Mouse (Mus musculus) forebrain, postnatal 0 days (tissue): ENCODE measurements around the gene Dhx16. TPM values are rescaled to one million over a fixed set of nuclear protein-coding genes. Genes with fewer than 3 reads are reported as not detected.
A peak's percentile ranks its signal among the peaks of the same experiment; 100 is the strongest.

Experiments used
- ATAC-seq: fragments of 200-750 bp; cut with Nextera tagmentation; 2 replicates; pipeline ENCODE4 v1.8.0; 2017; ENCODE audit warnings: mild to moderate bottlenecking, moderate library complexity
- DNase-seq: peaks from one replicate; pipeline ENCODE4 v3.0.0-alpha.2; 2015
- H3K27ac ChIP-seq: fragments of 300-500 bp; sonication (generic); 2 replicates; pipeline ENCODE4 v1.5.1; 2014; ENCODE audit warnings: low read depth, mild to moderate bottlenecking, antibody characterized with exemption, low read length, moderate library complexity, mixed read lengths
- H3K27me3 ChIP-seq: fragments of 300-500 bp; sonication (generic); 2 replicates; pipeline ENCODE4 v1.6.1; 2014; ENCODE audit warnings: mild to moderate bottlenecking, low read length, mixed read lengths; ENCODE audit not compliant: insufficient read depth
- H3K36me3 ChIP-seq: fragments of 300-500 bp; sonication (generic); 2 replicates; pipeline ENCODE4 v1.6.1; 2014; ENCODE audit warnings: mild to moderate bottlenecking, moderate library complexity; ENCODE audit not compliant: insufficient read depth
- H3K4me1 ChIP-seq: fragments of 300-500 bp; sonication (generic); 2 replicates; pipeline ENCODE4 v1.6.1; 2014; ENCODE audit warnings: antibody characterized with exemption; ENCODE audit not compliant: insufficient read depth
- H3K4me2 ChIP-seq: fragments of 300-500 bp; sonication (generic); 2 replicates; pipeline ENCODE4 v1.6.1; 2014; ENCODE audit warnings: low read depth, mild to moderate bottlenecking, moderate library complexity
- H3K4me3 ChIP-seq: fragments of 300-500 bp; sonication (generic); 2 replicates; pipeline ENCODE4 v1.5.1; 2014; ENCODE audit warnings: low read depth, low read length, mixed read lengths
- H3K9ac ChIP-seq: fragments of 300-500 bp; sonication (generic); 2 replicates; pipeline ENCODE4 v1.6.1; 2014; ENCODE audit warnings: mild to moderate bottlenecking
- H3K9me3 ChIP-seq: fragments of 300-500 bp; sonication (generic); 2 replicates; pipeline ENCODE4 v1.6.1; 2016; ENCODE audit warnings: low read length
- CTCF ChIP-seq: sonication (generic); IDR thresholded peaks from 2 replicates; pipeline ENCODE4 v1.5.1; 2016; ENCODE audit warnings: antibody characterized with exemption, control low read depth, low read depth
- WGBS: fragments of 180-500 bp; shearing (Covaris S2); extraction: QIAGEN DNeasy Blood & Tissue Kit; methylation state at CpG from one replicate; pipeline ENCODE4 v1.1.7; 2014; 5-methylcytosine and 5-hydroxymethylcytosine counted together
- polyA plus RNA-seq: library from polyadenylated mRNA; unstranded; fragments of >200 nt; fragmentation: Nextera tagmentation; extraction: Ambion mirVana; gene quantifications from 2 replicates; pipeline ENCODE4 v1.2.1, GENCODE M21; 2015
- total RNA-seq: library from RNA; depleted of rRNA; stranded (reverse); fragments of >200 nt; gene quantifications from 2 replicates; pipeline ENCODE4 v1.2.3, GENCODE M21; 2014

Dhx16 gene
- total and polyA plus RNA-seq, 2 experiments from 2014 or later: 21.8 to 33.0 TPM

DNA sequence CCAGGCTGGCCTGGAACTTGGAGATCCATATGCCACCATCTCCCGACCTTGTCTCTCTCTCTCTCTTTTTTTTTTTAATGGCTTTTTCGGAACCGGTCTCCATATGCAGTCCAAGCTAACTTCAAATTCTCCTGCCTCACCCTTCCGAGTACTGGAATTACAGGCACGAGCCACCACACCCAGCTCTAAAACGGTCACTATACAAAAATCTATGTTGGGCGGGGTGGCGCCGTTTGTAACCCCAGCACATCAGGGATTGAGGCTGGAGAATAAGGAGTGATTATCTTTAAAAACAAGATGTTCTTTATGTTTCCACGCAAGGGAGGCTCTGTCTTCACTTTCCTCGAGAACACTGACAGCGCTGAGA is 18.8 kb upstream of the Dhx16 start:
- H3K9ac ChIP-seq: peak overlapping the region; percentile 80
- H3K4me1 ChIP-seq: peaks cover 7% of the 10 kb centered on the region; the same call in 1 of the 2 replicates
- peaks cover 7% of the 10 kb centered on the region; the same call in 1 of the 2 replicates for H3K36me3 ChIP-seq

DNA sequence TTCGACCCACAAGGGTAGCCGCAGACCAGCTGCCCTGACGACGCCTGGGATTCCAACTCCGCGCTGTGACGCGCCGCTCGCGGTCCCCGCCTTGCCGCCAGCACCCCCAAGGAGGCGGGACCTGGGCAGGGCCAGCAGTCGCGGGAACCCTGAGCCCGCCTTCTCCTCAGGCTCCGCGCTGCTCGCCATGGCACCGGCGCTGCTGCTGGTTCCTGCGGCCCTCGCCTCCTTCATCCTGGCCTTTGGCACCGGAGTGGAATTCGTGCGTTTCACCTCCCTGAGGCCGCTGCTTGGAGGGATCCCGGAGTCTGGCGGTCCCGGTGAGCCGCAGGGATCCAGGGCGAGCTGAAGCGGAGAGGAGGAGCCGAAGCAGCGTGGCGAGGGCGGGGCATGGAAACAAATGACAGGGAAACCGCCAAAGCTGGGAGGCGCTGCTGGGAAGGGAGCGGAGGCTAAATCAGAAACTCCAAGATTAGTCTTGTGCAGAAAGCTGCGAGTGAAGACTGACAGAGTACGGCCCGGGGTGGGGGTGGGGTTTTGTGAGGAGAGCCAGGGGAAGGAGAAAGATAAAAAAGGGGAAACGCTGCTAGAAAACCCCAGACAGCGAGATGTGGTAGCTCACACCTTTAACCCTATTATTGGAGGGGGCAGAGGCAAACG is 18.3 kb upstream of the Dhx16 start, which contains the start of gene Nrm:
Gene Nrm, plus strand, starts transcription at position 121 of the 660 bp plus-strand sequence.
- H3K4me3 ChIP-seq: peak within 1 kb of the TSS; percentile 76
- peaks cover 7% of the 10 kb centered on the region; the same call in 1 of the 2 replicates for H3K4me1 ChIP-seq
- H3K4me2 ChIP-seq: peak within 1 kb of the TSS; percentile 60
- H3K9ac ChIP-seq: peak within 1 kb of the TSS; percentile 80
- peak; percentile 70 for TF ChIP-seq CTCF
- H3K9me3 ChIP-seq: no peaks in the 10 kb centered on the region
- peak within 1 kb of the TSS; percentile 94 for H3K27ac ChIP-seq
- H3K27me3 ChIP-seq: no peaks in the 10 kb centered on the region
- 2% methylated on average over 47 of the region's 47 CpGs for WGBS
- H3K36me3 ChIP-seq: peaks cover 7% of the 10 kb centered on the region; the same call in 1 of the 2 replicates
- ATAC-seq (peak; percentile 95), DNase-seq (peak; percentile 94)

More for the DNA sequence above, 18.8 kb upstream of the Dhx16 start:
- 4% methylated on average over 12 of the region's 12 CpGs for WGBS
- H3K27ac ChIP-seq: peak overlapping the region; percentile 94
- DNase-seq (no peak), ATAC-seq (no peak; the same call in 1 of the 2 replicates)
- H3K27me3 ChIP-seq: no peaks in the 10 kb centered on the region
- peak overlapping the region; percentile 76 for H3K4me3 ChIP-seq
- H3K4me2 ChIP-seq: peak overlapping the region; percentile 60
- TF ChIP-seq CTCF: no peak
- H3K9me3 ChIP-seq: no peaks in the 10 kb centered on the region

DNA sequence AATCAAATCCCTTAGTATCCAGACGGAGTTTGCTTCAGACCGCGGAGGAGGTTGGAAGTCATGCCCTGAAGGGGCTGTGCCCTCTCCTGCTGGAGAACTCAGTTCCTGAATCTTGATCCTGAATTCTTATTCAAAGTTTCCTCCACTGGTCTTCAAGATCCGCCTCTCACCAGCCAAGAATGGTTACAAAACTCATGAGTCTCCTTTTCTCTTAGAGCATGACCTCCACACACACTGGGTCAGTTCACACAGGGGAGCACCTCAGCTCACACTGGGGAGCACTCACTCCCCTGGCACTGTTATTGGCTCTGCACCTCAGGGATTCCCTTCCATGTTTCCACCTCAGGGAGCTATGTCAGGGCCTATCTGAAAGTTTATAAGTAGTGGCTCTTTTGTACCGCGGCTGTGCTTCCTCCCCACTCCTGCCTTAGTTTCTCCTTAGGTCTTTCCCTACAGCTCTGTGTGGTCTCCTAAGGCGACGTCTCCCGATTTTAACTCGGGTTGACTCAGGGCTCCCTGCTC is 14.7 kb upstream of the Dhx16 start:
- H3K4me3 ChIP-seq: peak overlapping the region; percentile 70
- 25% methylated on average over 10 of the region's 10 CpGs for WGBS

DNA sequence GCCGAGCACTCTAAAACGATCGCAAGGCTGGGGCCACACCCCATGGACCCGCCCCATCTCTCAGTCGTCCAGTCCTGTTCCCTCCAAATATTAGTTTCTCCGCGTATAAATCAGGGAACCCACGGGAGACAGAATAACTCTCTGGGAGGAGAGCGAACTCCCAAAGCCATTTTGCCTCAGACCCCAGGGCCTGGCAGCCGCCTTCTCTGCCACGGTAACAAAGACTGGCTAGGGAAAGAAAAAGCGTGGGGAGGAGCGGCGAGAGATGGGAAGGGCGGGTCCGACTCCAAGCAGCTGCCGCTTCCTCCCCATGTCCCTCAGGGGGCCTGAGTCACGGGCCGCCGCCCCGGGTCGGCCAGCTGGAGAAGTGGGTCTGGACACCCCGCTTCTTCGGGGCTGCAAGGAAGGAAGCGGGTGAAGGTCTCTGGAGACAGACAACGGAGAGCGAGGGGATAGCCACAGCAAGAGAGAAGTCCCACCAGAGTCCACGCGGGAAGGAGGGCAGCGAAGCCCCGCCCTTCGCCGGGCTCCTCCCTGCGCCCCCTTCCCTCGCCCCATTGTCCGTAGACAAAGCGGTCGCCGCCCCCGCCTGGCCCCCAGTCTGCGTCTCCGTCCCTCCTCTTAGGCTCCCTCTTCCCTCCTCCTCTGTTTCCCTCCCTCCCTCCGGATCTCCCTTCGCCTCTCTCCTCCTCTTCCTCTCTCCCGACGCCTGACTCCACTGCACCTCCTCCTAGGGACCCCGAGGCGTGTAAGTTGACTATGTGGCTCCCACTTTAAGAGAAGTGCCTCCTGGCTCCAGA is 13.9 kb upstream of the Dhx16 start, which contains the start of gene Ppp1r18:
Gene Ppp1r18, plus strand, starts transcription at position 113 of the 800 bp plus-strand sequence.
- Histone ChIP-seq H3K36me3 (no peaks in the 10 kb centered on the region), H3K27me3 (no peaks in the 10 kb centered on the region), H3K4me1 (peaks cover 29% of the 10 kb centered on the region), H3K9me3 (no peaks in the 10 kb centered on the region), H3K27ac (peak within 1 kb of the TSS; percentile 83), H3K4me3 (peak within 1 kb of the TSS; percentile 70), H3K9ac (peak within 1 kb of the TSS; percentile 61), H3K4me2 (peak within 1 kb of the TSS; percentile 56)
- WGBS: under 1% methylated on average over 43 of the region's 48 CpGs
- DNase-seq (peak; percentile 80), ATAC-seq (peak; percentile 36)
- TF ChIP-seq CTCF: no peak

More for the DNA sequence above, 14.7 kb upstream of the Dhx16 start:
- H3K36me3 ChIP-seq: no peaks in the 10 kb centered on the region
- no peaks in the 10 kb centered on the region for H3K9me3 ChIP-seq
- peaks cover 23% of the 10 kb centered on the region for H3K4me1 ChIP-seq
- H3K4me2 ChIP-seq: peak overlapping the region; percentile 56
- no peaks in the 10 kb centered on the region for H3K27me3 ChIP-seq
- peak overlapping the region; percentile 61 for H3K9ac ChIP-seq
- peak overlapping the region; percentile 83 for H3K27ac ChIP-seq
- TF ChIP-seq CTCF: no peak
- ATAC-seq: no peak
- DNase-seq: no peak

DNA sequence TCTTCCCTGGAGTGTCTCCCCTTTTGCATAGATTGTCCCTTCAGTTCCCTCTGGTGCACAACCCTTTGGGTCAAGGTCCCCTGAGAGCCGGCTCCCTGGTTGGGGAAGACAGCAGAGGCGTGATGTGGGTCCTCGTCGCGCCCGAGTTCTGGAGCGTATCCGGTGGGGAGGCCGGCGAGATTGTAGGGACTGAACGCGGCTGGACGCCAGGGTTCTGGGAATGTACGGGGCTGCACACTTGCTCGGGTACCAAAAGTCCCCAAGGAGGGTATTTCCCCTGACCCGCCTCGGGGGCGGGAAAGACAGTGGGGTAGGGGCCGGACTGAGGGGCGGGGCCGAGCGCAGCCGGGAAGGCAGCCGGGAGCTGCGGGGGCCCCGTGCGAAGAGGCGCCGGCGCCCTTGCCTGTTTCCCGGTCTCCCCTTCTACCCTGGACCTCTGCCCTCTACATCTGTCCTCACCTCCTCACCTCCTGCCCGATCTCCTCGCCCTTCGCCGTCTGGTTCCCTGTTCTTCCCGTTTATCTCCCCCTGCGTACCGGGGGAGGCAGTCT is 13.3 kb upstream of the Dhx16 start:
- H3K4me2 ChIP-seq: peak overlapping the region; percentile 56
- DNase-seq (no peak), ATAC-seq (peak; percentile 32)
- H3K4me3 ChIP-seq: peak overlapping the region; percentile 70
- H3K9me3 ChIP-seq: no peaks in the 10 kb centered on the region
- no peaks in the 10 kb centered on the region for H3K36me3 ChIP-seq
- H3K9ac ChIP-seq: peak overlapping the region; percentile 61
- under 1% methylated on average over 37 of the region's 38 CpGs for WGBS
- peak overlapping the region; percentile 83 for H3K27ac ChIP-seq
- no peak for TF ChIP-seq CTCF
- H3K27me3 ChIP-seq: no peaks in the 10 kb centered on the region
- peaks cover 27% of the 10 kb centered on the region for H3K4me1 ChIP-seq

DNA sequence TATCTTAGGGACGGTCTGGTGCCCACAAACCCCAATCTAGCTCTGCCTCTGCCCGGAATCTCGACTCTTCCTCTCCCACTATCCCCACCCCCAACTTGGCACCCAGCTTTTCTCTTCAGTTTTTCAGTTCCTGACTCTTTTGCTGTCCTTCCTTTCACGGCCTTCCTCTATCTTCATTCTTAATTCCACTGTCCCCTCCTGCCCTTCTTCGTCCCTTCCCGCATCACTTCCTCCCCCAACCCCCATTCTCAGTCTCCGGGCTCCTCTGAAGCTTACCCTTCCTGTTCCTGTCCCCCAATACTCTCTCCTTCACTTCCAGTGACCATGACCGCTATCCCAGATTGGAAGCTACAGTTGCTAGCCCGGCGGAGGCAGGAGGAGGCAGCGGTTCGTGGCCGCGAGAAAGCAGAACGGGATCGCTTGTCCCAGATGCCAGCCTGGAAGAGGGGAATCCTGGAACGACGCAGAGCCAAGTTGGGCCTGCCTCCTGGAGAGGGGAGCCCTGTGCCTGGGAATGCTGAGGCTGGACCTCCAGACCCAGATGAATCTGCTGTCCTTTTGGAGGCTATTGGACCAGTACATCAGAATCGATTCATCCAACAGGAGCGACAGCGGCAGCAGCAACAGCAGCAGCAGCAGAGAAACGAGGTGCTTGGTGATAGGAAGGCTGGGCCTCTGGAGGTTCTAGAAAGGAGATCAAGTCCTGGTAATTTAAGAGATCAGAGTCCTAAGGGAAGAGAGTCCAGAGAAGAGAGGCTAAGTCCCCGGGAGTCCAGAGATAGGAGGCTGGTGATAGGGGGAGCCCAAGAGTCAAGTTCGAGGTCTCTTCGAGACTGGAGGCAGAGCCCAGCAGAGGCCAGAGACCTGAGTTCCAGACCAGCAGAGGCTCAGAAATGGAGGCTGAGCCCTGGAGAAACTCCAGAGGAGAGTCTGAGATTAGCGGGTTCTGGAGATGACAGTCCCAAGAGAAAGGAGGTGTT is 12.4 kb upstream of the Dhx16 start:
- DNase-seq: no peak
- Histone ChIP-seq H3K9ac (peak overlapping the region; percentile 61), H3K4me1 (peaks cover 24% of the 10 kb centered on the region)

More for the DNA sequence above, 12.4 kb upstream of the Dhx16 start:
- Histone ChIP-seq H3K27ac (peak overlapping the region; percentile 83), H3K27me3 (no peaks in the 10 kb centered on the region), H3K9me3 (no peaks in the 10 kb centered on the region), H3K4me3 (peak overlapping the region; percentile 70), H3K4me2 (peak overlapping the region; percentile 56), H3K36me3 (no peaks in the 10 kb centered on the region)
- 0 out of 2 replicates have a peak, but pooled peaks have one; percentile 1 for TF ChIP-seq CTCF
- no peak for ATAC-seq
- WGBS: 8% methylated on average over 26 of the region's 26 CpGs
